Mouse (Mus musculus) A20 (cell line): ENCODE results near the gene Usf1.

Experiments used
- DNase-seq: peaks from one replicate; pipeline ENCODE4 v3.0.0-alpha.2; 2011; ENCODE audit warnings: low read depth, low spot score

Gene Usf1

DNA sequence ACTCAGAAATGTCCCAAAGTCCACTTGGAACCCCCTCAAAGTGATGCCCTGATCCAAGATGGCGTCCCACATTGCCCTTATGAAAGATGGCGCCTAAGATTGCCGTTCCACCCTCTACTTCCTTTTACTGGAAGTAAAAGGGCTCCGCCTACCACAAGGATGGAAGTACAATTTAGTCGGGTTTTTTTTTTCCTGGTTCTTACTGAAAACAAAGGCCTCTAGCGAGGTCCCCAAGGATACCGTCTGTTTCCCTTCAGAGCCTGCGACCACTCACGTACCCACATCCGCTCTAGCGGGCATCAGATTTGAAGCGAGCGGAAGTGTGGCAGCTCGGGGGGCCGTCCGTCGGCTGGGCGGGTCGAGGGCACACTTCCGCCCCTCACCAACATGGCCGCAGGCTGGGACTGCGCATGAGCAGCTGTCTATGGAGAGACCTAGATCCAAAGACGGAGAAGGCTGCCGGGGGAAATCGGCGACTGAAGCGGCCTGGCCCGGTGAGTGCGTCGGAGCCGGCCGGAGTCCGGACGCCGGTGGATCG, at the start of gene Usf1:
TSS of gene Usf1 (plus strand) at position 367 of the 538 bp plus-strand sequence.
- peak; percentile 98 for DNase-seq

DNA sequence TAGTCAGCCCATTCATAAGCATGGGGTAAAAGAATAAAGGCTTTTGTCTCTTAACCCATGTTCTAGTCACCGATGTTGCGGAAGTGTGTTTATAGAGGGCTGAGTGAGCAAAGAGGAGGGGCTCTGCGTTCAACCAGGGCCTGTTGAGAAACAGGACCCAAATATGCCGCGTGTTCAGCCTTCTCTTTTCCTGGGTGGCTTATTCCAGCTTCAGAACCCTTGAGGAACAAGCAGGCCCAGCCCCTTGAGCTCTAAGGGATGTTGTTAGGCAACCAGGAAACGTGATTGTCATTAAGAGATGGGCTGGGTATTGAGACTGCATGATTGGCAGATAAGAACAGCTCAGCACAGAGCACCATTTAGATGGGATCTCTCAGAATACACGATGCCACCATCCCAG, 45.2 kb upstream of the Usf1 start:
- no peak for DNase-seq

DNA sequence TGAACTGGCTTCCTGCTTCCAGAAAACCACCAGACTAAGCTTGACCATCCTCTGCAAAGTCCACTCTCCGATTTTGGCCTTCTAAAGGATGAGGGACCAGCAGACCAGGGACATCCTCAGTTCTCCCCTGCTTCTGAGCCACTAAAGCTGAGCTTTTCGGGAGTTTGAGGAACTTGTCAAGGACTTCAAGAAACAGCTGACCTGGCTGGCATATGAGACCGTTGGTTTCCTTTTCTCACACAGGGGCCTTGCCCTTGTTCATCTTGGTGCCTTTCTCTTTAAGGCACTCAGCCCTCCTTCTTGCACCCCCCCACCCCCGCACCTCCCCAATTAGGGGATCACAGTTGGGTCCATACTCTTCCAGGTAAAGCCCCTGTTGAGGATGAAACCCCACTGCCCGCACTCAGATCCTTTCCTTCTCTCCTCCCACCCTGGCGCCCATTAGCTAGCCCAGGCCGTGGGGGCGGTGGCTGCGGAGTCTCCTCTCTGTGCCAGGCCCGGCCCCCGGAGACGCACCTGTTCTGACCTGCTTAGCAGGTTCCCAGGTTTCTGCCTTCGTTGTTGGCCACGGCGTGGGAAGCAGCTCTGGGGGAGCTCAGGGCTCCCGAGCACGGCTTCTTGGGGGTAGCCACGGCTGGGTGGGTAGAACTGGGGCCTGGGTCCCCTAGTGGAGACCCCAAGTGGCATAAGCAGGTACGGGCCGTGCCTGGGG, 41.1 kb upstream of the Usf1 start, which contains the start of gene Nectin4:
TSS of gene Nectin4 (plus strand) at position 255 of the 712 bp plus-strand sequence.
- no peak for DNase-seq

DNA sequence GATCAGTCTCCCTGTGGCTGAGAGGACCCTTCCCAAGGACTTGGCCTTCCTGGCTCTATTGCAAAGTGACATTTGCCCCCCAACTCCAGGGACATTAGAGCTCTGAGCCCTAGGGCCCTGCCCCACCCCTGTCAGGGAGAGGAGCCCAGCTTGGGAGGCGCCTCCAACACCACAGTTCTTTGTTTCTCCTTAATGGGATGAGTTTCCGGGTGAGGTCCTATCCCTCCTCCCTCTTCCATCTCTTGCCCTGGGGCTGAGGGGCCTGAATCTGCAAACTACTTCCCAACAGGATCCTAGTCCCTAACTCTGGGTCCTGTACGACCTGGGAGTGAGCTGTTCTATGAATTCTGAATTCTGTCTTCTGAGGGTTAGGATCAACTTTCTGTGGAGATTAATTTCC, 38.2 kb upstream of the Usf1 start:
- DNase-seq = no peak

DNA sequence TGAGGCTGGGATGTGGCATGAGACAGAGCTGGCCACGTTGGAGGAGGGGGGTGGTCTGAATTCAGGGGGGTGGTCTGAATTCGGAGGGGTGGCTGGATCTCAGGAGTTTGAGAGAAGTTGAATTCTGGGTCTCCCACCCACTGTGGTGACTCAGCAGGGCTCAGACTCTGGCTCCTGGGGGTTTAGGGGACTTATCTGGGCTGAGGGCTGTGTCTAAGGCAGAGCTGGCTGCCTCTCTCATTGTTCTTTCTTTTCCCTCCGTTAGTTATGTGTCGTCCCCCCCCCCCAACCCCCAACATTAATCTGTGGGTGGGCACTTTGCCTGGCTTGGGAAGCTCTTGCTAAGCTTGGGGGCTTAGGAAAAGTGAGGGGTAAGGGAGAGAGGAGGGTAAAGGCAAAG, 37.2 kb upstream of the Usf1 start:
- DNase-seq = no peak

DNA sequence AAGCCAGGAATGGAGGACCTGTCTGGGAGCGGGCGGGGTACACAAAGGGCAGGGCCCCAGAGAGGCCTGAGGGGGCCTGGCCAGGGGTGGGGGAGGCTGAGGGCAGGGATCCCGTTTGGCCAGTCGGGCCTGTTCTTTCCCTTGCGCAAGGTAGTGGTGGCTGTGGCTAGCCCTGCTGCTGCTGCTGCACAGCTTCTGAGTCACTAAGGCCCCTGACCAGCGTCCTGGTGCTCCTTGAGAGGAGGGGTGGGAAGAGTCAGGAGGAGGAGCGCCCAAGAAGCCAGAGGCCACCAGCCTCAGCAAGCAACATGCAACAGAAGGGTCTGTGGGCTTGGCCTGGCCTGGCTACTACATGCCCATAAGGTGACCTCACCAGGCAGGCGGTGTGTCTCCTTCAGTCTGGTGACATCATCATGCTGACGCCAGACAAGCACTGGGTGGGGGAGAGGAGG, 35.4 kb upstream of the Usf1 start:
- DNase-seq = no peak

DNA sequence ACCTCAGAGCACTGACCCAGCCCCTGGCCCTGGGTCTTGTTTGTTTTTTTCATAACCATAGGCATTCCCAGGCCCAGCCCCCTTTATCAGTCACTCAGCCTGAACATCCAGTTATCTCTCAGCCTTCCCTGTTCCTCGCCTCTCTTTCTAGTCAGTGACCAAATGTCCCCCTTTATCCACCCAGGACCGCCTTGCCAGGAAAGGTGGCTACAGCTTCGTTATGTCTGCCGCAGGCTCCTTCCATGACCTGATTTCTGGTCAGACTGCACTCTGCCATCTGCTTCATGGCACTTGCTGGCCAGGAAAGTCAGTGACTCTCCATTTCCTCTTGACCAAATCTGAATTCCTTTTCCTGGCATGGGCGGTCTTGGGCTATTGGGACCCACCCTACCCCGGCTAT, 32.8 kb upstream of the Usf1 start:
- no peak for DNase-seq

DNA sequence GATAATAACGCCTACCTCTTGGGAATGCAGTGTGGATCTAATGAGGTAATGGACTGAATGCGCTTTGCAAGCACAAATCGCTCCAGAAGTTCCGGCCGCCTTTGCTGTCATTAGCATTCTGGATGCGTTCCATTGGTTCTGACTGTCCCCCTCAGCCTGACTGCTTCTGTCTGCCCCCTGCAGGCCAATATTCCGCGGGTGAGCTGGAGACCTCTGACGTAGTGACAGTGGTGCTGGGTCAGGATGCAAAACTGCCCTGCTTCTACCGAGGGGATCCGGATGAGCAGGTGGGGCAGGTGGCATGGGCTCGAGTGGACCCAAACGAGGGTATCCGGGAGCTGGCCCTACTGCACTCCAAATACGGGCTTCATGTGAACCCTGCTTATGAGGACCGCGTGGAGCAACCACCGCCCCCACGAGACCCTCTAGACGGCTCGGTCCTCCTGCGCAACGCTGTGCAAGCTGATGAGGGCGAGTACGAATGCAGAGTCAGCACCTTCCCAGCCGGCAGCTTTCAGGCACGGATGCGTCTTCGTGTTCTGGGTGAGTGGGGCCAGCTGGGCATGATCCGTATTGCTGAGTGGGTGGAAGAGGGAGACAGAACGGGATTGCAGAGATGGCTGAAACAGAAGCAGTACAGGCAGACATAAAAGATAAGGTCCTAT, 31.0 kb upstream of the Usf1 start:
- DNase-seq = peak; percentile 80

DNA sequence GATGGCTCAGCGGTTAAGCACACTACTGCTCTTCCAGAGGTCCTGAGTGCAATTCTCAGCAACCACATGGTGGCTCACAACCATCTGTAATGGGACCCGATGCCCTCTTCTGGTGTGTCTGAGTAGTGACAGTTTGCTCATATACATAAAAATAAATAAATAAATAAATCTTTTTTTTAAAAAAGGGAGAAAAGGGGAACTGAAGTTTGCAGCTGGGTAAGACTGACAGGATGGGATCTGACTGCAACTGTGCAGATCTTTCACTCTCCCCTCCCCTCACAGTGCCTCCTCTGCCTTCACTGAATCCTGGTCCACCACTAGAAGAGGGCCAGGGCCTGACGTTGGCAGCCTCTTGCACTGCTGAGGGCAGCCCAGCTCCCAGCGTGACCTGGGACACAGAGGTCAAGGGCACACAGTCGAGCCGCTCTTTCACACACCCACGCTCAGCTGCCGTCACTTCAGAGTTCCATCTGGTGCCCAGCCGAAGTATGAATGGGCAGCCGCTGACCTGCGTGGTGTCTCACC, 29.0 kb upstream of the Usf1 start:
- peak; percentile 67 for DNase-seq

DNA sequence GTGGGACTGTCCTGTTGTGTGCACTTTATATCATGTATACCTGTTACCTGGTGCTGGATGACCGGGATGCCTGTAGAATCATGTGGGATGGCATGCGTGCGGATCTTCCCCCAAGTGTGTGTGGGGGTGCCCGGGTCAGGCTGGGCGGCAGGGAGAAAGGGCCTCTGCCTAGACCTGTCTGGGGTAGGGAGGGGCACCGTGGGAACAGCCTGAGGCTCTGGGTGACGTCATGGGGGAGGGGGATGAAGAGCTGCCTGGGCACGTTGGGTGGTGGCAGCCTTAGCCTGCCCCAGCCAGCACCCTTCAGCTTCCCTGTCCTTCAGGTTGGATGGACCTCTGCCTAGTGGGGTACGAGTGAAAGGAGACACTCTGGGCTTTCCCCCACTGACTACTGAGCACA, 26.8 kb upstream of the Usf1 start:
- no peak for DNase-seq

DNA sequence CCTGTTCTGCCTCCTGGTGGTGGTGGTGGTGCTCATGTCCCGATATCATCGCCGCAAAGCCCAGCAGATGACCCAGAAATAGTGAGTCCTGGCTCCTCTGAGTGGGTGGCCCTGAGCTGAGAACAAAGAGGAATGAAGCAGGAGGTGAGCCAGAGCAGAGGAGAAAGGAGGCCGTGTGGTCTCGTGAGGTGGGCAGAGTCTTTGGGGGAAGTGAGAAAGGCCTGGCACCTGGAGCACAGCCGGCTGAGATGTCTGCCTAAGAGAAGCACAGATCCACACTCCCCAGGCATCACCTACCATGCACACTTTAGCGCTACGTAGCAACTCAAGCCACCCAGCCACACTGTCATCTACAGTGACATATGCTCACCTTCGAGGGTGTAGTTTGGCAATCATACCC, 25.9 kb upstream of the Usf1 start:
- DNase-seq = peak; percentile 60

DNA sequence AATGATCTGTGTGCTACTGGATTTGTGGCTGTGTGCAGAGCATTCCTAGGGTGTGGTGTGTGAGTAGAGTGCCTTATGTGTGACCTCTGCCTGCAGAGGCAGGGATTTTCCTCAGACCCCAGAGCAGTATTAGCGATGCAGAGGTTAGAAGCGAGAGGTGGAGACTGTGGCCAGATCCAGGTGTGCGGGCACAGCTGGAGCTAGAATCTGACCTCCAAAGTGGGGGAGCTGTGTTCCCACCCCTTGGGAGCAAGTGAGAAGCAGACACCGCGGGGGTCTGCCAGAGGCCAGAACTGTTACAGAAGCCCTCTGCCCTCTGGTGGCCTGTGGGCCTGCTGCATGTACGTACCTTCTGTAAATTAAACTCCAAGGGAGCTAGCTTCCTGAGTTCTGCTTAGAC, 24.0 kb upstream of the Usf1 start:
- peak; percentile 70 for DNase-seq

DNA sequence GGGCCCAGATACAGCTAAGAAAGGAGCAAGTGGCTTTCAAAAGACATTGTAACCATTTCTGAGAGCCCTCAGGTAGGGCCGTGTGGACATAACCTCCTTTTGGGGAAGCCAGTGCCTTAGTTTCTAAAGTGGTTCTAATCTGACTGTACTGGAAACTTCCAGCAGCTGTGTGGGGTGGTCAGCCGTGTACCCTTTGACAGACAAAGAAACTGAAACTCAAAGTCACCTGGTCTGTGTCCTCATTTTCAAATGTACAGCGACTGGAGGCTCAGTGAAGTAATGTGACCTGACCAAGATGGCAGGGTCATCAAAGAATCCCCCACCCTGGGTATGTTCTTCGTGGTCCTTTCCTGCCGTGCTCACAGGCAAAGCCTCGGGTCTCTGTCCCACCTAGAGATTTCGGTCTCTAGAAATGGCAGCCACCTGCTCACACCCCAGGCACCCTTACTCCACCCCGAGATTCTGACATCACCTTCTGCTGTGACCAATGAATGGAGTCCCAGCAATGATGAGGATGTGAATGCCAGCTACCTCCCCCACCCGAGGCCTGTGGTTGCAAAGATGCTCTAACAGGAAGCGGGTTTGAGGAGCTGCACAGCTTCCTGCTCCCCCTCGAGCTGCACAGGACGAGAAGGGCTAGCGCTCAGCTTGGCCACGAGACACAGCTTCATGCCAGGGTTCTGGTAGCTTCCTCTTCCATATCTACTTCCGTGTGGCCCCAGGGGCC, 22.6 kb upstream of the Usf1 start, which contains the start of gene Arhgap30:
TSS of gene Arhgap30 (plus strand) at position 579 of the 727 bp plus-strand sequence.
- peak; percentile 97 for DNase-seq

DNA sequence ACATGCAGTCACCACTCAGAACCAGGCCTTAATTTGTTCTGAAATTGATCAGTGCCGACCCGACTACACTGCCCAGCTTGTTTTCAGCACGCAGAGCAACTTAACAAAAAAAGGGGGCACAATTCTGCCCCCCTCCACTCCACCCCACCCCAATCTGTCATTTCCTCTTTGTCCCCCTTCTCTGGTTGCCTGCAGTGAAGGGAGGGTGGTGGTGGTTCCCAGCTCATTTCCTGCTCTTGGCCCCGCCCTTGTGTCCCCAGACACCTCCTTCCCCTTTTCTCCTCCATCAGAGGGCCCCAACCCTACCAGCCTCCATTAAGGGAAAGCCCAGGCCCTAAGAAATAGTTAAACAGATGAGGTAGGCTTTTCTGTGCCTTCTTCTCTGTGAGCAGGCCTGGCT, 21.0 kb upstream of the Usf1 start:
- peak; percentile 94 for DNase-seq

DNA sequence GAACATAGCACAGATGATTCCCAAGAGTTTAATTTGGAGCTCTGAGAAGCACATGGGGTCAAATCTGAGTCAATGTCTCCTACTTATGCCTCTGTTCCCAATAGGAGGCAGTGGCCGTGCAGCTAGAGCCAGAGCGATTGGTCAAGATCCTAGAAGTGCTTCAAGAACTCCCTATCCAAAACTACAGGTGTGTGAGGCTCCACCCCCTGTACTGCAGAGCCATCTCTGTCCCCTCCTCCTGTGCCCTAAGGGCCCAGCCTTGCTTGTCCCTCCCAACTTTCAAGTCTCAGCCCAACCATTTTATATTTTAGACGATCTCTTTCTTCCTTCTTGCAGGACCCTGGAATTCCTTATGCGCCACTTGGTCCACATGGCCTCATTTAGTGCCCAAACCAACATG, 9.3 kb upstream of the Usf1 start:
- DNase-seq = no peak

DNA sequence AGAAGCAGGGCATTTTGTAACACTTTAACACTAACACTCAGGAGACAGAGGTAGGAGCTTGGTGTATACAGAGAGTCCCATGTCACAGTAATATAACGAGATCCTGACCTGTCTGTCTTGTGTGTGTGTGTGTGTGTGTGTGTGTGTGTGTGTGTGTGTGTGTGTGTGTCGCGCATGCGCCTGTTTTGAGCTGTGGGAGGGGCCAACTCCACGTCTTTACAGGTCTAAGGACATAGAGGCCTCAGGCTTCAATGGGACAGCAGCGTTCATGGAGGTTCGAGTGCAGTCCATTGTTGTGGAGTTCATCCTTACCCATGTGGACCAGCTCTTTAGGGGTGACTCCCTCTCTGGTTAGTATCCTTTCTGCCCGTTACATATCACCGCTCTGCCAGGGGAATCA, 8.1 kb upstream of the Usf1 start:
- DNase-seq = no peak

DNA sequence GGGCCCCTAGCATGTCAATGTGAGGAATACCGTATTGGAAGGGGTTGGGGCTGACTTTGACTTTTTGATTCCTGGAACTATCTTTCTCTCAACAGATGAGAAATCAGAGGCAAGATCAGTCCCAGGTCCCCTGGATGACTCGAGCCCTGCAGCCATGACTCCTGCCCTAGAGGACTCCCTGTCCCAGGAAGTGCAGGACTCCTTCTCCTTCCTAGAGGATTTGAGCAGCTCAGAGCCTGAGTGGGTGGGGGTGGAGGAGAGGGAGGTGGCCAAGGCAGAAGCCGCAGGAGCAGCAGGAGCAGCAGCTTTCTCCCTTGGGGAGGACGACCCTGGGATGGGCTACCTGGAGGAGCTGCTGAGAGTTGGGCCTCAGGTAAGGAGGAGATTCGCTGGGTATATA, 3.9 kb upstream of the Usf1 start:
- no peak for DNase-seq

DNA sequence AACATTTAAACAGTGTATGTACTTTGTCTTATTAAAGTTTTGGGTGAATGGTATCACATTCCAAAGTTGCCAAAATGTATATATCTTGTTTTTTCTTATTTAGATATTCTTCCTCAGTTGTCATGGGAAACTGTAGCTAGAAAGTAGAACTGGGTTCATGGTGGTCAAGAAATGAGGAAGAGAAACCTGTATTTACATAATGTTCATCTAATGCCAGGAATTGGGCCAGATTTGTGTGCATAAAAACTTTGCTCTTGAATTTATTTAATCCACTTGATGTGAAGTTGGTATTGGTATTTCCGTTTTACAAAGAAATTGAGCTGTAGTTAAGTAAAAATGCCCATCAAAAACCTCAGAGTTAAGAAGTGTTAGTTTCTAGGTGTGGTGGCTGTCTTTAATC, 882 bp upstream of the Usf1 start:
- peak; percentile 68 for DNase-seq

DNA sequence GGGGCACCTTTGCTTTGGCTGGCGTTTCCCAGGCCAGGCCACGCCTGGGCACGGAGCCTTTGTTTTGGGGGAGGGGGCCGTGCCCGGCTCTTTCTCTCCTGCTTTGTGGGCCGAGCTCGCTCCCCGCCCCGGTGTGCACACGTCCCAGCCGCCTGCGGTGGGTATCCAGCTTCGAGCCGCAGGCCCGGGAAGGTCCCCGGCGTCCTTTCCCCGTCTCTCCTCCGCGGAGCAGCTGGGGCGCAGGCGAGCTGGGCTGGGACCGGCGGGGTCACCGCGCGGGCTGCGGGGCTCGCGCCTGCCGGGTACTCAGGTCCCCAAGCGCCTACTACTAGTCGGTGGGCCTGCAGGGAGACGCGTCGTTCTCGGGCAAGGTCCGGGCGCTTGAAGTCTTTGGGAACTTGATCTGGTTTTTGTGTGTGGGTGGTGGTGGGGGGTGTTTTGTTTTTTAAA, 404 bp downstream of the Usf1 start:
- DNase-seq = no peak

DNA sequence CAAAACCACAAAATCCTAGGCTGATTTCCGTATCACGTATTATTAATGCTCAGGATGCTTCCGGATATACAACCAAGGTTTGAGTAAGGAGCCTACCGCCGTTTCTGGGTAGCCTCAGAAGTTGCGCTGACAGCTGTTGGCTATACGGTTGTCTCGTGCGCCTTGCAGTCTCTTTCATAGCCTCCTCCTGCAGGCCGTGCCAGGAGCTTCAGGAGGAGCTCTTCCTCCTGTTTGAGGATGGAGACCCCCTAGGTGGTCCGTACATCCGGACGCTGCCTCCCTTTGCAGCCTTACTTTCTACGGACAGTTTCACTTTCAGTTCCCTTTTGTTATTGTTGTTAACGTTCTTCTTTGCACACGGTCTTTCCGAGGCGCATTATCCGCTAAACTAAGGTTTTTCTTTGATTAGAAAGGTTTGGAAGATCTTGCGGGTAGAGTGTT, 908 bp downstream of the Usf1 start:
- DNase-seq = peak; percentile 86

DNA sequence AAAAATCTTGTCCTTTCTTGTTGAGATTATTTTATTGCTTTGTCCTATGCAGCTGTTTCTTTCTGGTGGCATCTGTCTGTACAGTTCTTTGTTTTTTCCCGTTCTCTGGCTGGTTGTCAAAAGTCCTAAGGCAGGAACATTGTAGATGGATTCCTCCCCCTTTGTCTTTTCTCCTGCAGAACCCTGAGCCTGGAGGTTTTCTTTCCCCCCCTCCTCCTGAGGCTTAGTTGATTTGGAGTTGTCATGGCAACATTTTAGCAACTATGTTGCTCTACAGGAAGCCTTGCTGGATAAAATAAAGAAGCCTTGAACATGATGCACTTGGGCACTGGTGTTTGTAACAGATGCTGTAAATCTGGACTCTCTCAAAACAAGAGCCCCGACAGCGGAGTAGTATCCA, 1.3 kb downstream of the Usf1 start:
- DNase-seq = no peak

DNA sequence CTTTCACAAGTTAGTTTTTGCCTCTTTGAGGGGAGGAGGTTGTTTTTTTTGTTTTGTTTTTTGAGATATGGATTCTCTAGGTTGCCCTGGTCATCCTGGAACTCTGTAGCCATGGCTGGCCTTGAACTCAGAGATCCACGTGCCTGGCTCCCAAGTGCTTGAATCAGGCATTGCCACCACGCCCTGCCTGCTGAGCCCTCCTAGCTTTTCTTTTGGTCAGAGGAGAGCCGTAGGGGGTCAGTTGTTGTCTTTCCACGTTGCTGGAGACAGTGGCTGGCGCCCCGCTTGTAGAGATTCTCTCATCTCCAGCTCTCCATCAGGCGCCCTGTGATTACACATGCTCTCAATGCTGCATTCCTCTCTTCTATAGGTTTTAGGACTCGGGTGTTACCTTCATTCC, 2.5 kb downstream of the Usf1 start:
- no peak for DNase-seq
